Comparison of ENCODE assay signal across 5 mouse cellular contexts in the genomic region with DNA sequence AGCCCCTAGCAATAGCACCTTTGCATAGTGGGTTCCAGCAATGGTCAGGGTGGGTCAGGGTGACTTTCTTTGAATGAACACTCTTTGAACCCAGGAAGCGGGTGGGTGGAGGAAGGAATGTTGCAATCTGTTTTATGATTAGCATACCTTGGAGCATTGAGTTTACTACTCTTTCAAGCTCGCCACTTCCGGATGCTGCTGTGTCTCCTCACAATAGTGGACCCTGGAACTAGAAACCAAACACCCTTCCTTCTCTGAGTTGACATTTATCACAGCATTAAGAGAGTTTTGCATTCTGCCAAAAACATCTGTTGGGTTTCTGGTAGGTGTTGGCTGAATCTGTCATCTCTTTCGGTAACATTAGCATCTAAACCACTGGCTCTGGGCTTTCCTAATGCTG. TPM values are rescaled to one million over a fixed set of nuclear protein-coding genes. Genes with fewer than 3 reads are reported as not detected.
"Had no signal": no experiment of that assay in that cellular context is flagged by ENCODE, and none has a peak within 500 bp of the region (broad histone marks: within the 10 kb centered on the region; RNA-seq: fewer than 3 reads in every experiment).

No protein-coding gene starts in this region.

RNA-seq across cellular contexts. Expression of gene Mb, which starts 8.9 kb away (rescaled TPM):
- polyA plus RNA-seq: small intestine, adult 2 months had no signal

RNA-seq across cellular contexts. Expression of gene Apol6, which starts 14.9 kb away (rescaled TPM):
- polyA plus RNA-seq: neural tube, embryonic 13.5 days; neural tube, embryonic 15.5 days; stomach, embryonic 15.5 days; thymus, postnatal 0 days had no signal
